Mouse (Mus musculus) kidney, adult 9 months (tissue): ENCODE results near the gene Asb18.
A peak's percentile ranks its signal among the peaks of the same experiment; 100 is the strongest.

ENCODE experiments used
- DNase-seq: peaks from one replicate; pipeline ENCODE4 v3.0.0; 2022

Gene Asb18

GRCm38 (mm10) chr1:89969714-89970110, 44.8 kb downstream of the Asb18 start:
- no peak for DNase-seq

- DNase-seq: no peak
These were observed 45.3 kb downstream of the Asb18 start for GRCm38 (mm10) chr1:89969072-89969713.

GRCm38 (mm10) chr1:89968111-89968851, 46.2 kb downstream of the Asb18 start:
- DNase-seq: no peak

- no peak for DNase-seq
These were observed 46.9 kb downstream of the Asb18 start for GRCm38 (mm10) chr1:89967585-89967984.

GRCm38 (mm10) chr1:89964426-89964825, 50.0 kb downstream of the Asb18 start:
- no peak for DNase-seq

GRCm38 (mm10) chr1:89963296-89963695, 51.2 kb downstream of the Asb18 start:
- no peak for DNase-seq

GRCm38 (mm10) chr1:89962092-89962491, 52.4 kb downstream of the Asb18 start:
- DNase-seq: no peak

- DNase-seq: no peak
These were observed 55.1 kb downstream of the Asb18 start for GRCm38 (mm10) chr1:89959393-89959792.

- peak; percentile 81 for DNase-seq
These were observed 71.3 kb downstream of the Asb18 start for GRCm38 (mm10) chr1:89943202-89943601.

GRCm38 (mm10) chr1:89942395-89942976, 72.0 kb downstream of the Asb18 start:
- no peak for DNase-seq

GRCm38 (mm10) chr1:89941701-89942381, 72.6 kb downstream of the Asb18 start:
- DNase-seq: no peak

- no peak for DNase-seq
These were observed 73.4 kb downstream of the Asb18 start for GRCm38 (mm10) chr1:89940961-89941524.

- peak; percentile 83 for DNase-seq
These were observed 74.3 kb downstream of the Asb18 start for GRCm38 (mm10) chr1:89939981-89940726.

- DNase-seq: no peak
These were observed 74.9 kb downstream of the Asb18 start for GRCm38 (mm10) chr1:89939596-89939960.

- no peak for DNase-seq
These were observed 75.4 kb downstream of the Asb18 start for GRCm38 (mm10) chr1:89938884-89939595.

GRCm38 (mm10) chr1:89935493-89936348, 78.7 kb downstream of the Asb18 start:
- DNase-seq: no peak

- DNase-seq: no peak
These were observed 79.9 kb downstream of the Asb18 start for GRCm38 (mm10) chr1:89934316-89935260.

GRCm38 (mm10) chr1:89933786-89934185, 80.7 kb downstream of the Asb18 start:
- no peak for DNase-seq

GRCm38 (mm10) chr1:89933028-89933427, 81.4 kb downstream of the Asb18 start:
- DNase-seq: peak; percentile 55

- no peak for DNase-seq
These were observed 81.8 kb downstream of the Asb18 start for GRCm38 (mm10) chr1:89932616-89933015.
